Mouse (Mus musculus): ENCODE results near the gene Gm6040. TPM values are rescaled to one million over a fixed set of nuclear protein-coding genes. Genes with fewer than 3 reads are reported as not detected.

Gm6040 gene
- total RNA-seq (2021), result not detected
- long read RNA-seq, experiment 1, result 0 reads
- long read RNA-seq, experiment 2, result 0 reads

DNA sequence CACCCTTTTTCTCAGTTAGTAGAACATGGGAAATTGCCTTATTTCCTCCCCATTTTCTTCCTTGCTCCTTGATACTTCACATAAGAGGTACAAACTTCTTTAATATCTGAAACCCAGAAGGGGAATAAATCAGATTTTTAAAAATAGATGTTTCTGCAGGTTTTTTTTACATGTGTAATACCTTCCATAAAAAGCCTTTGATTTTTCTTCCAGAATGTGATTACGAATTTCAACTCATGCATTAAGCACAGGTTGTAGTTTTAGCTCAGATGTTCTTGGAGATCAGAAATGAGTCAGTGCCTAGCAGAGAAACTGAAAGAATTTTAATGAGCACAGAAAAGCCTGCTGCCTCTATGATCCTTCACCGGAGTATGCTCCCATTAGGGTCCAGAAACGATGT lies at the start of gene Gm6040:
Gm6040 (minus strand) TSS at position 101 of the 400 bp plus-strand sequence.
- intact Hi-C loops (cut with DNase I; ENCODE audit: low total_unique reads), result no loop called here
- DNase-seq, result no peak

DNA sequence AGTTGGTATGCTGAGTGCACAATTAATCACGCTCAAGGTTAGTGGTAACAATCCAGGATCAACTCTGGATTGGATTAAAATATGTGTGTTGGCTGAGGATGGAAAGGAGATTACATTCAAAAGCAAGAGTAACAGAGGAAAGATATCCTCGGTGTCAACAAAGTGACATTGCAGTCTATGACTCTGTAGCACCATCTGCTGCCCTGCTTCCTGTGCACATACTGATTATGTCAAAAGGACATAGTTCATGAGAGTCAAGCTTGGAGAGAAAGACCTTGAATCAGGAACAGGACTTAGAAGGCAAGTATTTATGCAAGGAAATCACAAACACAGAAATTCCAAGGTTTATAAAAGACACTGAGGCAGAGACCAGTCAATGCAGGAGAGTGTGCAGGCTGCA lies 42.7 kb upstream of the Gm6040 start:
- intact Hi-C loops (cut with DNase I; ENCODE audit: low total_unique reads), result no loop called here
- no peak for DNase-seq

DNA sequence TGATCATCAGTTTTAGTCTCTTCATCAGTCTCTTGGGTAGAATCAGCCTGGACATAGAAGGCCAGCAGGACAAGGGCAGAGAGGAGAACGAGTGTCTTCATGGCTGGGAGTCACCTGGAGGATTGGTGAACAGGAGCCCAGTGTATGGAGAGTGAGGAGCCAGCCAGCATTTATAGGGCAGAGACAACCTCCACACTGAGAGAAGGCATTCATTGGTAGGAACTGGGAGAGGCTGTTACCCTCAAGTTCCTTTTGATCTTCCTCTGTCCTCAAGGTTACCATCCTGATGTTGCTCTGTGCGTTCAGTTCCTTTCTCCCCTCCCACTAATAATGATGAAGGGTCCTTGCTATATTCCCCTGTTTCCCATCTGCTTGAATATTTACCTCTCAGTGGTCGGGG lies 22.7 kb upstream of the Gm6040 start, which contains the start of gene AY761185:
AY761185 (minus strand) TSS at position 101 of the 400 bp plus-strand sequence.
- intact Hi-C loops (cut with DNase I; ENCODE audit: low total_unique reads), result no loop called here
- DNase-seq, result no peak

- no peak for DNase-seq
- intact Hi-C loops (cut with DNase I; ENCODE audit: low total_unique reads), result no loop called here
These were observed 9.6 kb downstream of the Gm6040 start for GRCm38 (mm10) chr8:20912288-20912687.

DNA sequence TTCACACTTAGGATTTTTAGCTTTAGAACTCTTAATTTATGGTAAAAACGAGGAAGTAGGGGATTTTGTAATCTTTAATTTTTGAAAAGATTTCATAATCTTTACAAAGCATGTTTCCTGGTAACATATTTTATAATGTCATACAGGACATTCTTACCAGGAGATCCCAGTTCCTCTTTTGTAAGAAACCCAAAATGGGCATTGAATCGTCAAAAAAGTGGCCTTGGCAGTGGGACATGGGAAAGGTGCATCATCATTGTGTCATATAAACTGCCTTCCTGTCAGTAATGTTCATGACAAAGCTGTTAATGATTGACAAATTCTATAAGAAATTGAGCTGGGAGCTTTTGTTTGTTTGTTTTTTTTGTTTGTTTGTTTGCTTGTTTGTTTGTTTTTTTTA lies 13.6 kb downstream of the Gm6040 start:
- DNase-seq, result no peak
- intact Hi-C loops (cut with DNase I; ENCODE audit: low total_unique reads), result no loop called here

- DNase-seq, result no peak
- intact Hi-C loops (cut with DNase I; ENCODE audit: low total_unique reads), result no loop called here
These were observed 14.8 kb downstream of the Gm6040 start for GRCm38 (mm10) chr8:20907119-20907518.

DNA sequence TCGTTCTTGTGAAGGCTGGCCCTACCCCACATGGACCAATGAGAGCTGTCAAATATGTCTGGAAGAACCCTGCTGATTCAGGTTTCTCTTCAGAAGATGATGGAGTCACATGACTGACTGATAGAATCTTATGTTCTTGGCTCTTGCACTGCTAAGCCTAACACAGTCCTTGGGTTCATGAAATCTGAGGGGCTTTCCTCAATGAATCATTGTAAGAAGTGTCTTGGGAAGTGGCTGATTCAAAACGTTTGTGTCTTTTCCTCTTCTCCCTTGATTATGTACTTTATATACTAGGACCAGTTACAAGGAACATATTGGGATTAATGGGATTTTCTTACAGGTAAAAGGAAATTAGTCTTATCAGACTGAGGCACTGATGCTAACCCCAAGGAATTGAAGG lies 19.3 kb downstream of the Gm6040 start, which contains the start of gene Gm15056:
Gm15056 (minus strand) TSS at position 101 of the 400 bp plus-strand sequence.
- DNase-seq, result no peak

GRCm38 (mm10) chr8:20892369-20892768 lies 29.5 kb downstream of the Gm6040 start, which contains the start of gene Defb33:
Gene Defb33, plus strand, starts transcription at chr8:20892669.
- intact Hi-C loops (cut with DNase I; ENCODE audit: low total_unique reads), result no loop called here
- DNase-seq, result no peak

More for the DNA sequence above, 19.3 kb downstream of the Gm6040 start, which contains the start of gene Gm15056:
- intact Hi-C loops (cut with DNase I; ENCODE audit: low total_unique reads), result no loop called here

GRCm38 (mm10) chr8:20874608-20875007 lies 47.3 kb downstream of the Gm6040 start:
- DNase-seq, result no peak
- intact Hi-C loops (cut with DNase I; ENCODE audit: low total_unique reads), result no loop called here

Other genes with a start within 250 kb of the Gm6040 start
- not detected for gene Defb33, start 29.4 kb downstream of the Gm6040 start, total RNA-seq (2021)
- gene Gm15056, start 19.4 kb downstream of the Gm6040 start, total RNA-seq (2021), result not detected
- not detected for gene AY761185, start 22.6 kb upstream of the Gm6040 start, total RNA-seq (2021)
- gene Defa21, start 103.5 kb upstream of the Gm6040 start, total RNA-seq (2021), result not detected
- not detected for gene Defa23, start 133.0 kb upstream of the Gm6040 start, total RNA-seq (2021)
- gene Defa35, start 143.0 kb upstream of the Gm6040 start, total RNA-seq (2021), result not detected
- not detected for gene Defa25, start 162.4 kb upstream of the Gm6040 start, total RNA-seq (2021)
- gene Gm14851, start 174.0 kb upstream of the Gm6040 start, total RNA-seq (2021), result not detected
- not detected for gene Defa30, start 212.6 kb upstream of the Gm6040 start, total RNA-seq (2021)
- not detected for gene Defa22, start 240.2 kb upstream of the Gm6040 start, total RNA-seq (2021)